Mouse (Mus musculus) MEL (cell line): Measurements from ENCODE around the gene As3mt. TPM values are rescaled to one million over a fixed set of nuclear protein-coding genes. Genes with fewer than 3 reads are reported as not detected.

Experiments
- DNase-seq: peaks from one replicate; pipeline ENCODE4 v3.0.0; 2011; ENCODE audit warnings: low read depth, low spot score
- H3K27ac ChIP-seq: 2 replicates; pipeline ENCODE4 v1.5.1; 2012; ENCODE audit warnings: low read depth, mild to moderate bottlenecking, control low read depth, low read length, moderate library complexity; ENCODE audit not compliant: control insufficient read depth
- H3K27me3 ChIP-seq, 2 experiments: fragments of 150-350 bp in 1 of 2; sonication (generic) in 1 of 2; 2 replicates each; pipeline ENCODE4 v1.6.1; 2012; ENCODE audit warnings: low read length in 2 of 2, mild to moderate bottlenecking in 2 of 2, improper control_type of control experiment in 1 of 2, moderate library complexity in 1 of 2; ENCODE audit not compliant: insufficient read depth in 2 of 2, control insufficient read depth in 1 of 2
- H3K36me3 ChIP-seq, 2 experiments: 2 replicates each; pipeline ENCODE4 v1.6.1; 2012 to 2014; ENCODE audit warnings: low read length in 2 of 2, improper control_type of control experiment in 1 of 2, inconsistent platforms in 1 of 2, mild to moderate bottlenecking in 1 of 2; ENCODE audit not compliant: insufficient read depth in 2 of 2, control insufficient read depth in 1 of 2
- H3K4me1 ChIP-seq, 2 experiments: fragments of 150-350 bp in 1 of 2; sonication (generic) in 1 of 2; 2 replicates each; pipeline ENCODE4 v1.6.1; 2012; ENCODE audit warnings: low read length in 2 of 2, improper control_type of control experiment in 1 of 2, mild to moderate bottlenecking in 1 of 2; ENCODE audit not compliant: insufficient read depth in 2 of 2, control insufficient read depth in 1 of 2
- H3K4me3 ChIP-seq, 2 experiments: fragments of 150-350 bp in 1 of 2; sonication (generic) in 1 of 2; 2 replicates each; pipeline ENCODE4 v1.5.1; 2012; ENCODE audit warnings: low read depth in 2 of 2, low read length in 2 of 2, mild to moderate bottlenecking in 2 of 2, moderate library complexity in 2 of 2, control low read depth in 1 of 2, improper control_type of control experiment in 1 of 2; ENCODE audit not compliant: control insufficient read depth in 1 of 2, insufficient read depth in 1 of 2
- H3K79me2 ChIP-seq: 2 replicates; pipeline ENCODE4 v1.6.1; 2012; ENCODE audit warnings: mild to moderate bottlenecking, low read length, moderate library complexity; ENCODE audit not compliant: control insufficient read depth, poor library complexity, insufficient read depth
- H3K9ac ChIP-seq: 2 replicates; pipeline ENCODE4 v1.6.1; 2012; ENCODE audit warnings: low read depth, mild to moderate bottlenecking, control low read depth, low read length, moderate library complexity; ENCODE audit not compliant: control insufficient read depth, poor library complexity, severe bottlenecking
- H3K9me3 ChIP-seq: fragments of 150-350 bp; sonication (generic); replicated peaks from 2 replicates; pipeline ENCODE4 v1.6.1; 2012; ENCODE audit warnings: mild to moderate bottlenecking, low read length, improper control_type of control experiment, moderate library complexity; ENCODE audit not compliant: insufficient read depth
- CHD1 ChIP-seq: IDR thresholded peaks from 2 replicates; pipeline ENCODE4 v1.6.1; 2012; ENCODE audit warnings: low read depth, mild to moderate bottlenecking, inconsistent platforms, low read length, improper control_type of control experiment
- EP300 ChIP-seq, 2 experiments: IDR thresholded peaks; 2 replicates each; pipeline ENCODE4 v1.6.1; 2011; ENCODE audit warnings: improper control_type of control experiment in 2 of 2, low read length in 2 of 2, low read depth in 1 of 2, mild to moderate bottlenecking in 1 of 2
- ETS1 ChIP-seq: IDR thresholded peaks from 2 replicates; pipeline ENCODE4 v1.6.1; 2012; ENCODE audit warnings: low read depth, mild to moderate bottlenecking, inconsistent platforms, low read length, improper control_type of control experiment, moderate library complexity
- GATA1 ChIP-seq: IDR thresholded peaks from 2 replicates; pipeline ENCODE4 v1.6.1; 2011; ENCODE audit warnings: low read depth, low read length, improper control_type of control experiment
- HCFC1 ChIP-seq: IDR thresholded peaks from 2 replicates; pipeline ENCODE4 v1.6.1; 2012; ENCODE audit warnings: low read depth, mild to moderate bottlenecking, inconsistent platforms, low read length, improper control_type of control experiment, moderate library complexity
- JUND ChIP-seq: IDR thresholded peaks from 2 replicates; pipeline ENCODE4 v1.6.1; 2011; ENCODE audit warnings: low read depth, mild to moderate bottlenecking, improper control_type of control experiment, low read length
- KAT2A ChIP-seq: conservative IDR thresholded peaks from 2 replicates; pipeline ENCODE4 v1.6.1; 2012; ENCODE audit warnings: low read depth, low read length, improper control_type of control experiment, inconsistent platforms
- MAZ ChIP-seq: IDR thresholded peaks from 2 replicates; pipeline ENCODE4 v1.6.1; 2012; ENCODE audit warnings: low read depth, mild to moderate bottlenecking, inconsistent platforms, low read length, improper control_type of control experiment
- MEF2A ChIP-seq: IDR thresholded peaks from 2 replicates; pipeline ENCODE4 v1.6.1; 2014; ENCODE audit warnings: low read depth, mild to moderate bottlenecking, inconsistent platforms, low read length, improper control_type of control experiment; ENCODE audit not compliant: poor library complexity, insufficient replicate concordance, severe bottlenecking; ENCODE audit errors: extremely low read depth
- MXI1 ChIP-seq: IDR thresholded peaks from 2 replicates; pipeline ENCODE4 v1.6.1; 2011; ENCODE audit warnings: mild to moderate bottlenecking, low read depth, low read length, improper control_type of control experiment
- MYB ChIP-seq: IDR thresholded peaks from 2 replicates; pipeline ENCODE4 v1.6.1; 2011; ENCODE audit warnings: mild to moderate bottlenecking, low read depth, low read length, improper control_type of control experiment
- MYC ChIP-seq: IDR thresholded peaks from 2 replicates; pipeline ENCODE4 v1.6.1; 2011; ENCODE audit warnings: low read depth, mild to moderate bottlenecking, low read length, improper control_type of control experiment, moderate library complexity
- NELFE ChIP-seq: IDR thresholded peaks from 2 replicates; pipeline ENCODE4 v1.6.1; 2011; ENCODE audit warnings: low read depth, low read length, improper control_type of control experiment
- NRF1 ChIP-seq: IDR thresholded peaks from 2 replicates; pipeline ENCODE4 v1.6.1; 2014; ENCODE audit warnings: low read depth, mild to moderate bottlenecking, inconsistent platforms, low read length, improper control_type of control experiment, moderate library complexity; ENCODE audit not compliant: poor library complexity, insufficient read depth, severe bottlenecking
- POLR2A ChIP-seq, 2 experiments: IDR thresholded peaks; 2 replicates each; pipeline ENCODE4 v1.6.1; 2011 to 2012; ENCODE audit warnings: low read length in 2 of 2, mild to moderate bottlenecking in 2 of 2, control low read depth in 1 of 2, improper control_type of control experiment in 1 of 2, low read depth in 1 of 2, moderate library complexity in 1 of 2; ENCODE audit not compliant: control insufficient read depth in 1 of 2, insufficient read depth in 1 of 2, poor library complexity in 1 of 2
- POLR2AphosphoS2 ChIP-seq: IDR thresholded peaks from 2 replicates; pipeline ENCODE4 v1.6.1; 2011; ENCODE audit warnings: low read length, improper control_type of control experiment
- POLR2AphosphoS5 ChIP-seq: IDR thresholded peaks from 2 replicates; pipeline ENCODE4 v1.6.1; 2012; ENCODE audit warnings: low read depth, borderline replicate concordance, mild to moderate bottlenecking, inconsistent platforms, low read length, moderate library complexity, mixed read lengths
- RAD21 ChIP-seq: IDR thresholded peaks from 2 replicates; pipeline ENCODE4 v1.6.1; 2011; ENCODE audit warnings: mild to moderate bottlenecking, low read depth, low read length, improper control_type of control experiment
- RCOR1 ChIP-seq: IDR thresholded peaks from 2 replicates; pipeline ENCODE4 v1.6.1; 2012; ENCODE audit warnings: low read depth, mild to moderate bottlenecking, inconsistent platforms, low read length, improper control_type of control experiment
- SMC3 ChIP-seq: IDR thresholded peaks from 2 replicates; pipeline ENCODE4 v1.6.1; 2011; ENCODE audit warnings: low read depth, low read length, improper control_type of control experiment
- TAL1 ChIP-seq: IDR thresholded peaks from 2 replicates; pipeline ENCODE4 v1.6.1; 2012; ENCODE audit warnings: mild to moderate bottlenecking, inconsistent platforms, low read length, moderate library complexity, mixed read lengths
- TBP ChIP-seq: IDR thresholded peaks from 2 replicates; pipeline ENCODE4 v1.8.0; 2011; ENCODE audit warnings: low read depth, low read length, improper control_type of control experiment
- TCF12 ChIP-seq: IDR thresholded peaks from 2 replicates; pipeline ENCODE4 v1.6.1; 2014; ENCODE audit warnings: low read depth, mild to moderate bottlenecking, inconsistent platforms, low read length, improper control_type of control experiment, moderate library complexity
- USF1 ChIP-seq: IDR thresholded peaks from 2 replicates; pipeline ENCODE4 v1.6.1; 2014; ENCODE audit warnings: low read depth, mild to moderate bottlenecking, inconsistent platforms, low read length, improper control_type of control experiment, moderate library complexity
- USF2 ChIP-seq, 2 experiments: IDR thresholded peaks; 2 replicates each; pipeline ENCODE4 v1.6.1; 2011 to 2012; ENCODE audit warnings: improper control_type of control experiment in 2 of 2, low read length in 2 of 2, borderline replicate concordance in 1 of 2, inconsistent platforms in 1 of 2, low read depth in 1 of 2, mild to moderate bottlenecking in 1 of 2; ENCODE audit not compliant: insufficient read depth in 1 of 2
- ZKSCAN1 ChIP-seq: IDR thresholded peaks from 2 replicates; pipeline ENCODE4 v1.6.1; 2012; ENCODE audit warnings: low read depth, mild to moderate bottlenecking, inconsistent platforms, low read length, improper control_type of control experiment, moderate library complexity
- ZNF384 ChIP-seq: IDR thresholded peaks from 2 replicates; pipeline ENCODE4 v1.6.1; 2012; ENCODE audit warnings: low read depth, mild to moderate bottlenecking, inconsistent platforms, low read length, improper control_type of control experiment
- polyA plus RNA-seq, 2 experiments: library from polyadenylated mRNA; stranded (reverse) in 1 of 2; unstranded in 1 of 2; fragments of >175 nt in 1 of 2; fragments of >200 nt in 1 of 2; gene quantifications; 2 replicates each; pipeline versions ENCODE4 v1.2.1 to v1.2.4; 2012; ENCODE audit warnings: low replicate concordance in 2 of 2, low read depth in 1 of 2; ENCODE audit not compliant: insufficient read length in 2 of 2, insufficient read depth in 1 of 2, missing spikeins in 1 of 2
- total RNA-seq: library from RNA; depleted of rRNA; stranded (reverse); fragments of 300-350 nt; gene quantifications from 2 replicates; pipeline ENCODE4 v1.2.3, GENCODE M21; 2012

Gene As3mt
- total and polyA plus RNA-seq, 3 experiments, result 17.0 to 52.2 TPM; not detected in 1

GRCm38 (mm10) chr19:46769759-46770158, 62.5 kb downstream of the As3mt start:
- H3K79me2 ChIP-seq, result peaks cover 2% of the 10 kb centered on the region; the same call in 1 of the 2 replicates
- peaks cover 0 to 24% of the 10 kb centered on the region in 2 experiments; a peak in 2 of 4 replicates for H3K36me3 ChIP-seq
- no peak overlapping the region for H3K9ac ChIP-seq
- H3K4me1 ChIP-seq, result peaks cover 10 to 17% of the 10 kb centered on the region in 2 experiments
- no peak overlapping the region for H3K4me3 ChIP-seq
- no peak for TF ChIP-seq NRF1
- no peak for TF ChIP-seq CHD1
- no peak for TF ChIP-seq TBP
- no peak for DNase-seq
- peaks cover 0 to 1% of the 10 kb centered on the region in 2 experiments; a peak in 1 of 4 replicates for H3K27me3 ChIP-seq
- H3K9me3 ChIP-seq, result no peaks in the 10 kb centered on the region
- no peak overlapping the region for H3K27ac ChIP-seq

- Histone ChIP-seq H3K36me3 (peaks cover 0 to 11% of the 10 kb centered on the region in 2 experiments; a peak in 2 of 4 replicates), H3K79me2 (peaks cover 2% of the 10 kb centered on the region; the same call in 1 of the 2 replicates), H3K9ac (no peak overlapping the region), H3K27ac (no peak overlapping the region), H3K4me1 (peaks cover 0 to 7% of the 10 kb centered on the region in 2 experiments; a peak in 3 of 4 replicates), H3K4me3 (no peak overlapping the region), H3K27me3 (no peaks in the 10 kb centered on the region), H3K9me3 (no peaks in the 10 kb centered on the region)
- DNase-seq, result no peak
- TF ChIP-seq RCOR1 (no peak), SMC3 (no peak), RAD21 (no peak), ZNF384 (no peak), USF1 (no peak), ETS1 (no peak)
These were observed 64.5 kb downstream of the As3mt start for GRCm38 (mm10) chr19:46771801-46772200.

GRCm38 (mm10) chr19:46776391-46776790, 69.1 kb downstream of the As3mt start:
- no peak overlapping the region for H3K4me3 ChIP-seq
- no peak overlapping the region for H3K27ac ChIP-seq
- no peak overlapping the region for H3K9ac ChIP-seq
- TF ChIP-seq EP300 (IDR thresholded peaks at IDR 0.05; ENCODE audit: low read depth in 1 of 2, low read length in 2 of 2), result no peak
- TF ChIP-seq POLR2AphosphoS2, result no peak
- TF ChIP-seq ZKSCAN1, result no peak
- no peak for TF ChIP-seq HCFC1
- TF ChIP-seq GATA1, result no peak
- no peak for TF ChIP-seq MYB
- no peak for TF ChIP-seq POLR2AphosphoS5
- no peak for TF ChIP-seq POLR2A (IDR thresholded peaks at IDR 0.05; ENCODE audit: control insufficient read depth in 1 of 2, insufficient read depth in 1 of 2, low read depth in 1 of 2, low read length in 2 of 2, poor library complexity in 1 of 2)
- TF ChIP-seq MXI1, result no peak
- no peak for TF ChIP-seq MAZ
- no peak for TF ChIP-seq MYC
- no peak for TF ChIP-seq ZNF384
- TF ChIP-seq NELFE, result no peak
- no peak for TF ChIP-seq RAD21
- no peak for TF ChIP-seq KAT2A
- no peak for TF ChIP-seq USF2 (IDR thresholded peaks at IDR 0.05; ENCODE audit: borderline replicate concordance in 1 of 2, insufficient read depth in 1 of 2, low read depth in 1 of 2, low read length in 2 of 2)
- TF ChIP-seq TCF12, result no peak
- TF ChIP-seq JUND, result no peak
- no peak for TF ChIP-seq TAL1
- no peak for TF ChIP-seq MEF2A
- H3K79me2 ChIP-seq, result no peaks in the 10 kb centered on the region
- no peaks in the 10 kb centered on the region for H3K9me3 ChIP-seq
- no peak for DNase-seq
- no peaks in the 10 kb centered on the region for H3K27me3 ChIP-seq
- H3K36me3 ChIP-seq, result no peaks in the 10 kb centered on the region
- peaks cover 0 to 6% of the 10 kb centered on the region in 2 experiments; a peak in 1 of 4 replicates for H3K4me1 ChIP-seq
